Mouse (Mus musculus): Measurements from ENCODE around the gene Stk24.

GRCm38 (mm10) chr14:121379827-121380145 is at the start of gene Stk24:
- no peak for TF ChIP-seq CTCF (IDR thresholded peaks at IDR 0.05; ENCODE audit: borderline replicate concordance, insufficient read depth, low read depth, low read length)
- TF ChIP-seq POLR2A (IDR thresholded peaks at IDR 0.05; ENCODE audit: borderline replicate concordance, insufficient read depth, low read length), result no peak

Measured in cerebellum, adult 2 months (tissue).